Mouse (Mus musculus) hindbrain, embryonic 10.5 days (tissue): ENCODE measurements at regions not wholly inside any gene's neighbourhood (a gene's known extent, or its start where the extent isn't known, plus 50 kb on each side); places are given as distances from the start of the nearest gene placed in this dataset.

Experiments
- DNase-seq: peaks from one replicate; pipeline ENCODE4 v3.0.0-alpha.2; 2017; ENCODE audit warnings: low spot score
- H3K27ac ChIP-seq: fragments of 300-500 bp; sonication (generic); 2 replicates; pipeline ENCODE4 v1.5.1; 2016; ENCODE audit warnings: mild to moderate bottlenecking, moderate library complexity
- H3K27me3 ChIP-seq: fragments of 300-500 bp; sonication (generic); 2 replicates; pipeline ENCODE4 v1.6.1; 2016; ENCODE audit warnings: mild to moderate bottlenecking; ENCODE audit not compliant: poor library complexity, insufficient read depth, severe bottlenecking
- H3K36me3 ChIP-seq: fragments of 300-500 bp; sonication (generic); 2 replicates; pipeline ENCODE4 v1.6.1; 2016; ENCODE audit warnings: mild to moderate bottlenecking, moderate library complexity
- H3K4me1 ChIP-seq: fragments of 300-500 bp; sonication (generic); replicated peaks from 2 replicates; pipeline ENCODE4 v1.6.1; 2016; ENCODE audit warnings: mild to moderate bottlenecking
- H3K4me3 ChIP-seq: fragments of 300-500 bp; sonication (generic); 2 replicates; pipeline ENCODE4 v1.5.1; 2016; ENCODE audit warnings: mild to moderate bottlenecking, moderate library complexity
- H3K9me3 ChIP-seq: fragments of 300-500 bp; sonication (generic); 2 replicates; pipeline ENCODE4 v1.6.1; 2016; ENCODE audit warnings: mild to moderate bottlenecking, moderate library complexity
- WGBS: fragments of 180-500 bp; shearing (Covaris S2); methylation state at CpG from one replicate; pipeline ENCODE4 v1.1.7; 2016; 5-methylcytosine and 5-hydroxymethylcytosine counted together

DNA sequence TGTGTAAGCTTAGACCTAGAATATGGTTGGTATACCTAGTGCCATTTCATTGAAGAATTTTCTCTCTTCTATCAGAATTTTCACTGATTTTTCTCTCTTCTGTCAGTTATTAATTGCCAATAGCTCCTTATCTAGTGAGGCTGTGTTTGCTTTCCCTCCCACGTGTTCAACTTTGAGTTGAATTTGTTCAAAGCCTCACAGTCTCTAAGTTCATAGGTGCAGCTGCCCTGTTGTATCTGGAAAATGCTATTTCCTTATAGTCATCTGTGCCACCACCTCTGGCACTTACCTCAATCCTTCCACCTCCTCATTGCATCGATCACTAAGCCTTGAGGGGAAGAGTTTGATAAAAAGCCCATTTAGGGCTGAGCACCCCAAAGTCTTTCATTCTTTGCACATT is 124.0 kb downstream of the Chst2 start:
- Histone ChIP-seq H3K27ac (no peak overlapping the region), H3K36me3 (no peaks in the 10 kb centered on the region), H3K9me3 (no peaks in the 10 kb centered on the region), H3K4me3 (no peak overlapping the region), H3K4me1 (no peaks in the 10 kb centered on the region), H3K27me3 (no peaks in the 10 kb centered on the region)
- DNase-seq, result no peak
- 88% methylated on average over 2 of the region's 2 CpGs for WGBS
